Mouse (Mus musculus) mesoderm, embryonic 11.5 days (tissue): ENCODE measurements around the gene Spats1.
A peak's percentile ranks its signal among the peaks of the same experiment; 100 is the strongest.
"Not testable (repeated sequence)": the region's sequence is repeated elsewhere in the genome, so short reads cannot be mapped to it uniquely, and the experiment has no call there.

Experiments
- DNase-seq: peaks from one replicate; pipeline ENCODE4 v3.0.0-alpha.2; 2012; ENCODE audit warnings: low read depth, low spot score

Gene Spats1

GRCm38 (mm10) chr17:45489736-45490135 lies 14.5 kb upstream of the Spats1 start:
- no peak for DNase-seq

- no peak for DNase-seq
Measured at GRCm38 (mm10) chr17:45488321-45489254, 13.4 kb upstream of the Spats1 start.

GRCm38 (mm10) chr17:45487216-45487615 lies 12.0 kb upstream of the Spats1 start:
- DNase-seq, result no peak

GRCm38 (mm10) chr17:45485581-45485980 lies 10.4 kb upstream of the Spats1 start:
- DNase-seq, result no peak

GRCm38 (mm10) chr17:45480429-45480828 lies 5.2 kb upstream of the Spats1 start:
- DNase-seq, result no peak

GRCm38 (mm10) chr17:45478234-45478825 lies 3.1 kb upstream of the Spats1 start:
- peak; percentile 84 for DNase-seq

- no peak for DNase-seq
Measured at GRCm38 (mm10) chr17:45474146-45474545, 1.1 kb downstream of the Spats1 start.

GRCm38 (mm10) chr17:45473667-45474066 lies 1.5 kb downstream of the Spats1 start:
- no peak for DNase-seq

GRCm38 (mm10) chr17:45470726-45471125 lies 4.5 kb downstream of the Spats1 start:
- no peak for DNase-seq

- no peak for DNase-seq
Measured at GRCm38 (mm10) chr17:45468302-45468701, 6.9 kb downstream of the Spats1 start.

- DNase-seq, result no peak
Measured at GRCm38 (mm10) chr17:45466701-45467100, 8.5 kb downstream of the Spats1 start.

- DNase-seq, result no peak
Measured at GRCm38 (mm10) chr17:45464255-45464654, 11.0 kb downstream of the Spats1 start.

GRCm38 (mm10) chr17:45462506-45462905 lies 12.7 kb downstream of the Spats1 start:
- DNase-seq, result no peak

GRCm38 (mm10) chr17:45459062-45459461 lies 16.2 kb downstream of the Spats1 start:
- no peak for DNase-seq

GRCm38 (mm10) chr17:45458516-45458915 lies 16.7 kb downstream of the Spats1 start:
- DNase-seq, result no peak

GRCm38 (mm10) chr17:45457487-45457886 lies 17.7 kb downstream of the Spats1 start:
- DNase-seq, result peak; percentile 18

GRCm38 (mm10) chr17:45456260-45457152 lies 18.7 kb downstream of the Spats1 start:
- DNase-seq, result no peak

- not testable (repeated sequence) for DNase-seq
Measured at GRCm38 (mm10) chr17:45455783-45456182, 19.4 kb downstream of the Spats1 start.

GRCm38 (mm10) chr17:45454794-45455193 lies 20.4 kb downstream of the Spats1 start:
- no peak for DNase-seq

GRCm38 (mm10) chr17:45452271-45452670 lies 22.9 kb downstream of the Spats1 start:
- no peak for DNase-seq

GRCm38 (mm10) chr17:45450153-45450552 lies 25.1 kb downstream of the Spats1 start:
- no peak for DNase-seq

- DNase-seq, result no peak
Measured at GRCm38 (mm10) chr17:45449586-45449985, 25.6 kb downstream of the Spats1 start.
